17 mouse cellular contexts compared by ENCODE assay signal in genomic region chr7:80365759-80366158, GRCm38 (mm10). TPM values are rescaled to one million over a fixed set of nuclear protein-coding genes. Genes with fewer than 3 reads are reported as not detected.
DNase-seq lines count a peak whose midpoint lies in the region; ATAC-seq and TF ChIP-seq lines count a peak whose summit lies in the region.
"Had no signal": no experiment of that assay in that cellular context is flagged by ENCODE, and none has a peak within 500 bp of the region (broad histone marks: within the 10 kb centered on the region; RNA-seq: fewer than 3 reads in every experiment).

No protein-coding gene starts in this region.

- H3K4me3 ChIP-seq in lung, embryonic 16.5 days (ENCODE audit: low read length) = no peak overlapping the region
- no peak overlapping the region for H3K4me3 ChIP-seq in cerebellum, adult 2 months (replicated peaks; ENCODE audit: insufficient read depth, low read depth, low read length)
- H3K4me3 ChIP-seq: embryonic facial prominence, embryonic 12.5 days; heart, embryonic 13.5 days; hindbrain, embryonic 13.5 days; lung, embryonic 15.5 days; midbrain, embryonic 10.5 days; neural tube, embryonic 13.5 days had no signal

- H3K4me1 ChIP-seq in lung, embryonic 16.5 days (replicated peaks; ENCODE audit: control insufficient read depth, insufficient read depth, low read length) = peaks cover 21% of the 10 kb centered on the region
- H3K4me1 ChIP-seq in cerebellum, adult 2 months (ENCODE audit: control insufficient read depth, insufficient read depth, low read length) = peaks cover 29% of the 10 kb centered on the region

- H3K27me3 ChIP-seq in lung, embryonic 16.5 days (ENCODE audit: control insufficient read depth, insufficient read depth, low read depth, low read length) = no peaks in the 10 kb centered on the region
- no peaks in the 10 kb centered on the region for H3K27me3 ChIP-seq in cerebellum, adult 2 months (ENCODE audit: control insufficient read depth, insufficient read depth, low read length)
- H3K27me3 ChIP-seq: embryonic facial prominence, embryonic 12.5 days; heart, embryonic 13.5 days; hindbrain, embryonic 13.5 days; lung, embryonic 15.5 days; neural tube, embryonic 13.5 days had no signal

- 53% methylated on average over 2 of the region's 2 CpGs for WGBS in lung, embryonic 16.5 days
- WGBS in cerebellum, adult 2 months = 56% methylated on average over 2 of the region's 2 CpGs

- H3K9ac ChIP-seq in lung, embryonic 16.5 days (ENCODE audit: low read length) = no peak overlapping the region
- H3K9ac ChIP-seq: embryonic facial prominence, embryonic 12.5 days; heart, embryonic 13.5 days; hindbrain, embryonic 13.5 days; lung, embryonic 15.5 days; neural tube, embryonic 13.5 days had no signal

- no peaks in the 10 kb centered on the region for H3K9me3 ChIP-seq in lung, embryonic 16.5 days (ENCODE audit: control insufficient read depth, low read length)
- H3K9me3 ChIP-seq: embryonic facial prominence, embryonic 12.5 days; heart, embryonic 13.5 days; hindbrain, embryonic 13.5 days; lung, embryonic 15.5 days; midbrain, embryonic 10.5 days; neural tube, embryonic 13.5 days had no signal

- H3K27ac ChIP-seq in lung, embryonic 16.5 days (ENCODE audit: low read length) = no peak overlapping the region
- no peak overlapping the region for H3K27ac ChIP-seq in cerebellum, adult 2 months (ENCODE audit: insufficient read depth, low read length)
- H3K27ac ChIP-seq: embryonic facial prominence, embryonic 12.5 days; heart, embryonic 13.5 days; hindbrain, embryonic 13.5 days; lung, embryonic 15.5 days; midbrain, embryonic 10.5 days; neural tube, embryonic 13.5 days had no signal

- DNase-seq in heart, postnatal 10 days = peak; percentile 70 to 74
- DNase-seq in heart, adult 8-10 months (ENCODE audit: low spot score) = no peak
- no peak for DNase-seq in lung, adult 18-20 months
- peak; percentile 82 to 86 for DNase-seq in adrenal gland, postnatal 36 days
- peak; percentile 51 for DNase-seq in lung, postnatal 10 days
- no peak for DNase-seq in cerebellum, adult 2 months
- no peak for DNase-seq in urinary bladder, postnatal 10 days (ENCODE audit: low spot score)
- DNase-seq: cerebellum, adult 11 months; liver had no signal

- intact Hi-C loops in heart, postnatal 10 days (cut with DNase I) = no loop called here

- no peak overlapping the region for H3K4me2 ChIP-seq in lung, embryonic 16.5 days (ENCODE audit: low read depth, low read length)
- H3K4me2 ChIP-seq: embryonic facial prominence, embryonic 12.5 days; heart, embryonic 13.5 days; hindbrain, embryonic 13.5 days; lung, embryonic 15.5 days; neural tube, embryonic 13.5 days had no signal

- peaks cover 54% of the 10 kb centered on the region for H3K36me3 ChIP-seq in lung, embryonic 16.5 days (ENCODE audit: control insufficient read depth, insufficient read depth, low read length)

- no peak for TF ChIP-seq POLR2A in cerebellum, adult 2 months (IDR thresholded peaks at IDR 0.05; ENCODE audit: borderline replicate concordance, insufficient read depth, low read length)

- no peak for TF ChIP-seq CTCF in cerebellum, adult 2 months (IDR thresholded peaks at IDR 0.05; ENCODE audit: borderline replicate concordance, insufficient read depth, low read depth, low read length)

- ATAC-seq in lung, embryonic 16.5 days (ENCODE audit: low read depth) = peak; percentile 16; the same call in 1 of the 2 replicates
- ATAC-seq: intestine, postnatal 0 days had no signal

RNA-seq across cellular contexts. Expression of gene Man2a2, which starts 5.4 kb away (rescaled TPM):
- 10 to 100 TPM; 70.5 to 72.0 TPM for total RNA-seq in heart, postnatal 10 days (2021)
- total RNA-seq in heart, adult 8-10 months (2022) = 10 to 100 TPM; 61.2 to 66.5 (median 62.8) TPM
- polyA plus RNA-seq in lung, embryonic 16.5 days (2015; fragmentation: Nextera tagmentation; extraction: Ambion mirVana) = 20.4 and 21.1 TPM in 2 replicates
- total RNA-seq in adrenal gland, postnatal 36 days (2021) = 10 to 100 TPM; 81.4 to 94.8 TPM
- polyA plus RNA-seq in cerebellum, adult 2 months (2012; rRNA removed) = 167 and 188 TPM in 2 replicates

RNA-seq across cellular contexts. Expression of gene Fes, which starts 22.0 kb away (rescaled TPM):
- 10 to 100 TPM; 19.9 to 21.7 TPM for total RNA-seq in heart, postnatal 10 days (2021)
- 10 to 100 TPM in 2 of 4 experiments, 1 to 10 TPM in 2; 6.4 to 13.5 (median 9.1) TPM for total RNA-seq in heart, adult 8-10 months (2022)
- 18.5 and 19.3 TPM in 2 replicates for polyA plus RNA-seq in lung, embryonic 16.5 days (2015; fragmentation: Nextera tagmentation; extraction: Ambion mirVana)
- 10 to 100 TPM in 1 of 2 experiments, 1 to 10 TPM in 1; 7.5 to 11.4 TPM for total RNA-seq in adrenal gland, postnatal 36 days (2021)
- polyA plus RNA-seq in cerebellum, adult 2 months (2012; rRNA removed) = 4.2 and 4.9 TPM in 2 replicates

RNA-seq across cellular contexts. Expression of gene Hddc3, which starts 22.9 kb away (rescaled TPM):
- 10 to 100 TPM; 33.1 to 35.5 TPM for total RNA-seq in heart, postnatal 10 days (2021)
- total RNA-seq in heart, adult 8-10 months (2022) = 10 to 100 TPM; 33.3 to 40.0 (median 35.9) TPM
- 20.9 and 21.9 TPM in 2 replicates for polyA plus RNA-seq in lung, embryonic 16.5 days (2015; fragmentation: Nextera tagmentation; extraction: Ambion mirVana)
- 10 to 100 TPM; 30.0 to 40.7 TPM for total RNA-seq in adrenal gland, postnatal 36 days (2021)
- polyA plus RNA-seq in cerebellum, adult 2 months (2012; rRNA removed) = 57.7 and 61.0 TPM in 2 replicates

RNA-seq across cellular contexts. Expression of gene Unc45a, which starts 25.0 kb away (rescaled TPM):
- total RNA-seq in heart, postnatal 10 days (2021) = 10 to 100 TPM; 17.9 to 18.9 TPM
- total RNA-seq in heart, adult 8-10 months (2022) = 10 to 100 TPM; 12.2 to 16.0 (median 15.2) TPM
- polyA plus RNA-seq in lung, embryonic 16.5 days (2015; fragmentation: Nextera tagmentation; extraction: Ambion mirVana) = 40.8 and 42.3 TPM in 2 replicates
- total RNA-seq in adrenal gland, postnatal 36 days (2021) = 10 to 100 TPM; 55.0 to 74.8 TPM
- polyA plus RNA-seq in cerebellum, adult 2 months (2012; rRNA removed) = 81.8 and 97.8 TPM in 2 replicates

RNA-seq across cellular contexts. Expression of gene Furin, which starts 39.5 kb away (rescaled TPM):
- 100 to 1,000 TPM; 119 to 139 TPM for total RNA-seq in heart, postnatal 10 days (2021)
- 100 to 1,000 TPM in 2 of 4 experiments, 10 to 100 TPM in 2; 91.9 to 122 (median 99.2) TPM for total RNA-seq in heart, adult 8-10 months (2022)
- polyA plus RNA-seq in lung, embryonic 16.5 days (2015; fragmentation: Nextera tagmentation; extraction: Ambion mirVana) = 12.6 and 12.7 TPM in 2 replicates
- 100 to 1,000 TPM; 155 to 170 TPM for total RNA-seq in adrenal gland, postnatal 36 days (2021)
- polyA plus RNA-seq in cerebellum, adult 2 months (2012; rRNA removed) = 34.4 and 37.3 TPM in 2 replicates

Comparison
In these comparisons a context has a peak if more than half of its experiments do, and no peak if none do; other contexts are left out.
1. DNase-seq: peak in heart, postnatal 10 days (2 of 2), adrenal gland, postnatal 36 days (2 of 2) and lung, postnatal 10 days (single experiment); none in heart, adult 8-10 months (single experiment), lung, adult 18-20 months (0 of 2), cerebellum, adult 2 months (0 of 2) and urinary bladder, postnatal 10 days (single experiment).